Mouse (Mus musculus) heart, postnatal 0 days (tissue): ENCODE measurements at regions not wholly inside any gene's neighbourhood (a gene's known extent, or its start where the extent isn't known, plus 50 kb on each side); places are given as distances from the start of the nearest gene placed in this dataset.

Source experiments
- CTCF ChIP-seq: IDR thresholded peaks from 2 replicates; pipeline ENCODE4 v1.5.1; 2016; ENCODE audit warnings: antibody characterized with exemption, control low read depth, low read depth
- EP300 ChIP-seq: IDR thresholded peaks from 2 replicates; pipeline ENCODE4 v1.6.1; 2016; ENCODE audit warnings: antibody characterized with exemption, low read depth

GRCm38 (mm10) chr17:7676776-7677175 lies 150.3 kb downstream of the Fndc1 start:
- TF ChIP-seq CTCF (no peak), EP300 (no peak)
